Mouse (Mus musculus) kidney, postnatal 0 days (tissue): ENCODE data around the gene Abca2. TPM values are rescaled to one million over a fixed set of nuclear protein-coding genes. Genes with fewer than 3 reads are reported as not detected.
A peak's percentile ranks its signal among the peaks of the same experiment; 100 is the strongest.

Source experiments
- ATAC-seq: fragments of 200-750 bp; cut with Nextera tagmentation; replicated peaks from 2 replicates; pipeline ENCODE4 v1.8.0; 2017; ENCODE audit warnings: low read depth, moderate number of reproducible peaks, moderate TSS enrichment, moderate library complexity; ENCODE audit not compliant: low FRiP score
- DNase-seq: peaks from one replicate; pipeline ENCODE4 v3.0.0-alpha.2; 2016; ENCODE audit warnings: low spot score
- H3K27ac ChIP-seq: fragments of 300-500 bp; sonication (generic); 2 replicates; pipeline ENCODE4 v1.5.1; 2014; ENCODE audit warnings: mild to moderate bottlenecking
- H3K27me3 ChIP-seq: fragments of 300-500 bp; sonication (generic); 2 replicates; pipeline ENCODE4 v1.6.1; 2014; ENCODE audit warnings: low read length, mixed read lengths; ENCODE audit not compliant: insufficient read depth
- H3K36me3 ChIP-seq: fragments of 300-500 bp; sonication (generic); 2 replicates; pipeline ENCODE4 v1.6.1; 2014; ENCODE audit warnings: low read length, mixed read lengths; ENCODE audit not compliant: insufficient read depth
- H3K4me1 ChIP-seq: fragments of 300-500 bp; sonication (generic); replicated peaks from 2 replicates; pipeline ENCODE4 v1.6.1; 2014; ENCODE audit warnings: antibody characterized with exemption, low read length, mixed read lengths; ENCODE audit not compliant: insufficient read depth
- H3K4me2 ChIP-seq: fragments of 300-500 bp; sonication (generic); 2 replicates; pipeline ENCODE4 v1.6.1; 2014; ENCODE audit warnings: mild to moderate bottlenecking, low read length, moderate library complexity, mixed read lengths
- H3K4me3 ChIP-seq: fragments of 300-500 bp; sonication (generic); replicated peaks from 2 replicates; pipeline ENCODE4 v1.5.1; 2014; ENCODE audit warnings: low read depth, low read length
- H3K9ac ChIP-seq: fragments of 300-500 bp; sonication (generic); 2 replicates; pipeline ENCODE4 v1.6.1; 2014; ENCODE audit warnings: low read depth, low read length
- H3K9me3 ChIP-seq: fragments of 300-500 bp; sonication (generic); replicated peaks from 2 replicates; pipeline ENCODE4 v1.6.1; 2016; ENCODE audit warnings: low read length, inconsistent platforms, mixed read lengths
- CTCF ChIP-seq: IDR thresholded peaks from 2 replicates; pipeline ENCODE4 v1.5.1; 2016; ENCODE audit warnings: antibody characterized with exemption, low read depth, mild to moderate bottlenecking, moderate library complexity
- WGBS: fragments of 180-500 bp; shearing (Covaris S2); extraction: QIAGEN DNeasy Blood & Tissue Kit; methylation state at CpG from one replicate; pipeline ENCODE4 v1.1.7; 2014; 5-methylcytosine and 5-hydroxymethylcytosine counted together
- polyA plus RNA-seq: library from polyadenylated mRNA; unstranded; fragments of >200 nt; fragmentation: Nextera tagmentation; extraction: Ambion mirVana; gene quantifications from 2 replicates; pipeline ENCODE4 v1.2.1, GENCODE M21; 2015

The Abca2 gene
- polyA plus RNA-seq, 1 experiment from 2014 or later, result 9.7 TPM

GRCm38 (mm10) chr2:25429435-25430180, 1.1 kb downstream of the Abca2 start:
- DNase-seq (no peak), ATAC-seq (no peak)
- peak overlapping the region; percentile 98 for H3K4me2 ChIP-seq
- peaks cover 23% of the 10 kb centered on the region; the same call in 1 of the 2 replicates for H3K4me1 ChIP-seq
- WGBS, result 51% methylated on average over 5 of the region's 5 CpGs
- peak overlapping the region; percentile 71; the same call in 1 of the 2 replicates for H3K9ac ChIP-seq
- peak overlapping the region; percentile 55 for H3K4me3 ChIP-seq
- TF ChIP-seq CTCF, result no peak
- no peaks in the 10 kb centered on the region for H3K36me3 ChIP-seq
- H3K27me3 ChIP-seq, result no peaks in the 10 kb centered on the region
- H3K27ac ChIP-seq, result no peak overlapping the region; the same call in 1 of the 2 replicates
- no peaks in the 10 kb centered on the region for H3K9me3 ChIP-seq

DNA sequence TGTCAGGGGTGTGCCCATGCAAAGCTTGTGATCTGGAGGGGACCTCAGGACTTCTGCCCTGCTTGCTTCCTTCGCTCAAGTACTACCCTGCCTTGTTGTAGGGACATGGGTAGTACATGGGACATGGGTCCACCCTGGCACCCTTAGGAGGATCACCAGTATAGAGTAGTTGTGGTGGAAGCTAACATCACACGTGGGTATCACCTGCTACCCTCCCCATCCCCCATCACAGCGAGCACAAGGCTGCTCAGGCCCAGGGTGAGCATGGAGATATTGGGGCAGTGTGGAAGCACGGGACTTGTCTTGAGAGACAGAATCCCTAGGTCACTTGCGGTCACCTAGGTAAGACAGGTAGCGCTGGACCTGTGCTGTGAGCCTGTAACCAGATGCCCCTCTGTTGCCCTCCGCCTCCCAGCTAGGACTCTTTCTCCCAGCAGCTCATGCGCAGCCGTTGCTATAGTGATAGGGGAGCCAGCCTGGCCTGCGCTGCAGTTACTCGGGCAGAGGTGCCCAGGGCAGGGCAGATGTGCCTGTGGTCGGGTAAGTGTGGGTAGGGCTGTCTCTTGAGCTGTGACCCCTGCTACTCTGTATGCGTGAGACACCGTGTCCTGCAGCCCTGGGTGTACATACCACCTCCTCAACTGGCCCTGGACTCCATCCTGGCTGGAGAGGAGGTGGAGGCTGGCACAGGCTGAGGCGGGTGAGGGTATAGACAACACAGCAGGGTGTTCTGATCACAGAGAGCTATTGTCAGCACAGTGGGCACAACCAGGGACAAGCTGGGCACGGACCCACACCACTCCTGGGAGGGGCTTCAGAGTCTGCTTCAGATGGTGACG, 2.1 kb downstream of the Abca2 start:
- peak overlapping the region; percentile 18; the same call in 1 of the 2 replicates for H3K9ac ChIP-seq
- H3K27me3 ChIP-seq, result no peaks in the 10 kb centered on the region
- DNase-seq (peak; percentile 80), ATAC-seq (peak; percentile 63)
- H3K36me3 ChIP-seq, result 0 out of 2 replicates have a peak, but pooled peaks cover under 1% of the 10 kb centered on the region
- H3K4me3 ChIP-seq, result no peak overlapping the region
- WGBS, result 37% methylated on average over 17 of the region's 17 CpGs
- TF ChIP-seq CTCF, result no peak
- no peaks in the 10 kb centered on the region for H3K9me3 ChIP-seq
- peak overlapping the region; percentile 31; the same call in 1 of the 2 replicates for H3K27ac ChIP-seq
- H3K4me2 ChIP-seq, result peak overlapping the region; percentile 98
- H3K4me1 ChIP-seq, result peaks cover 23% of the 10 kb centered on the region; the same call in 1 of the 2 replicates

- ATAC-seq (no peak), DNase-seq (no peak)
- Histone ChIP-seq H3K4me3 (no peak overlapping the region), H3K4me2 (peak overlapping the region; percentile 98; the same call in 1 of the 2 replicates), H3K36me3 (0 out of 2 replicates have a peak, but pooled peaks cover 9% of the 10 kb centered on the region), H3K4me1 (peaks cover 23% of the 10 kb centered on the region; the same call in 1 of the 2 replicates), H3K27me3 (no peaks in the 10 kb centered on the region), H3K27ac (peak overlapping the region; percentile 31; the same call in 1 of the 2 replicates), H3K9ac (peak overlapping the region; percentile 18; the same call in 1 of the 2 replicates), H3K9me3 (no peaks in the 10 kb centered on the region)
- 66% methylated on average over 6 of the region's 6 CpGs for WGBS
- TF ChIP-seq CTCF, result no peak
Measured at GRCm38 (mm10) chr2:25431308-25431855, 2.9 kb downstream of the Abca2 start.

- no peak overlapping the region for H3K4me3 ChIP-seq
- no peaks in the 10 kb centered on the region for H3K27me3 ChIP-seq
- no peak overlapping the region for H3K4me2 ChIP-seq
- no peaks in the 10 kb centered on the region for H3K9me3 ChIP-seq
- no peak overlapping the region for H3K9ac ChIP-seq
- DNase-seq, result no peak
- H3K36me3 ChIP-seq, result peaks cover 14% of the 10 kb centered on the region; the same call in 1 of the 2 replicates
- no peak for ATAC-seq
- H3K27ac ChIP-seq, result no peak overlapping the region
- H3K4me1 ChIP-seq, result peaks cover 23% of the 10 kb centered on the region; the same call in 1 of the 2 replicates
- no peak for TF ChIP-seq CTCF
- WGBS, result 67% methylated on average over 11 of the region's 11 CpGs
Measured at GRCm38 (mm10) chr2:25432326-25433098, 4.0 kb downstream of the Abca2 start.

DNA sequence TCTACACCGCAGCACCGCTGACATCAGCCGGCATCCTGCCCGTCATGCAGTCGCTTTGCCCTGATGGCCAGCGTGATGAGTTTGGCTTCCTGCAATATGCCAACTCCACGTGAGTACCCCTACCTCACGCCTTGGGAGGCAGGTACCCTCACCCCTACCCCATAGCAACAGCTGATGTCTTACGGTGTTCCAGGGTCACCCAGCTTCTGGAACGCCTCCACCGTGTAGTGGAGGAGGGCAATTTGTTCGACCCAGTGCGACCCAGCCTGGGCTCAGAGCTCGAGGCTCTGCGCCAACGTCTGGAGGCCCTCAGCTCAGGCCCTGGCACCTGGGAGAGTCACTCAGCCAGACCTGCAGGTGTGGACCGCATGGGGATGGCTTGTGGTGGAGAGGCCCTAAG, 4.6 kb downstream of the Abca2 start:
- Histone ChIP-seq H3K9ac (no peak overlapping the region), H3K36me3 (peaks cover 18% of the 10 kb centered on the region; the same call in 1 of the 2 replicates), H3K27ac (no peak overlapping the region), H3K4me1 (peaks cover 23% of the 10 kb centered on the region; the same call in 1 of the 2 replicates), H3K27me3 (no peaks in the 10 kb centered on the region), H3K4me3 (no peak overlapping the region), H3K9me3 (no peaks in the 10 kb centered on the region), H3K4me2 (no peak overlapping the region)
- no peak for ATAC-seq
- no peak for TF ChIP-seq CTCF
- DNase-seq, result no peak
- 82% methylated on average over 17 of the region's 17 CpGs for WGBS
